Mouse (Mus musculus) midbrain, embryonic 10.5 days (tissue): Measurements from ENCODE around the gene B4galt4. TPM values are rescaled to one million over a fixed set of nuclear protein-coding genes. Genes with fewer than 3 reads are reported as not detected.

Source experiments
- DNase-seq: peaks from one replicate; pipeline ENCODE4 v3.0.0-alpha.2; 2017; ENCODE audit warnings: low spot score
- H3K27ac ChIP-seq: fragments of 300-500 bp; sonication (generic); replicated peaks from 2 replicates; pipeline ENCODE4 v1.5.1; 2016; ENCODE audit warnings: mild to moderate bottlenecking
- H3K27me3 ChIP-seq: fragments of 300-500 bp; sonication (generic); 2 replicates; pipeline ENCODE4 v1.6.1; 2016; ENCODE audit warnings: low read depth, mild to moderate bottlenecking; ENCODE audit not compliant: poor library complexity, severe bottlenecking
- H3K36me3 ChIP-seq: fragments of 300-500 bp; sonication (generic); 2 replicates; pipeline ENCODE4 v1.6.1; 2016; ENCODE audit warnings: mild to moderate bottlenecking, moderate library complexity
- H3K4me1 ChIP-seq: fragments of 300-500 bp; sonication (generic); 2 replicates; pipeline ENCODE4 v1.6.1; 2016
- H3K4me3 ChIP-seq: fragments of 300-500 bp; sonication (generic); 2 replicates; pipeline ENCODE4 v1.5.1; 2016; ENCODE audit warnings: mild to moderate bottlenecking, moderate library complexity
- H3K9me3 ChIP-seq: fragments of 300-500 bp; sonication (generic); replicated peaks from 2 replicates; pipeline ENCODE4 v1.6.1; 2016; ENCODE audit warnings: mild to moderate bottlenecking
- WGBS: fragments of 180-500 bp; shearing (Covaris S2); methylation state at CpG from one replicate; pipeline ENCODE4 v1.1.7; 2016; 5-methylcytosine and 5-hydroxymethylcytosine counted together
- polyA plus RNA-seq: library from polyadenylated mRNA; unstranded; fragments of >200 nt; fragmentation: Nextera tagmentation; extraction: Ambion mirVana; gene quantifications from 2 replicates; pipeline ENCODE4 v1.2.1, GENCODE M21; 2016

The B4galt4 gene
- polyA plus RNA-seq, 1 experiment from 2014 or later, result 20.8 TPM

GRCm38 (mm10) chr16:38761972-38762371 is 19.9 kb downstream of the B4galt4 start:
- 90% methylated on average over 5 of the region's 5 CpGs for WGBS
- Histone ChIP-seq H3K4me3 (no peak overlapping the region), H3K27ac (no peak overlapping the region), H3K36me3 (peaks cover 10% of the 10 kb centered on the region), H3K27me3 (no peaks in the 10 kb centered on the region), H3K9me3 (no peaks in the 10 kb centered on the region), H3K4me1 (no peaks in the 10 kb centered on the region)
- no peak for DNase-seq

GRCm38 (mm10) chr16:38762401-38762800 is 20.3 kb downstream of the B4galt4 start:
- no peak for DNase-seq
- WGBS, result 88% methylated on average over 8 of the region's 8 CpGs
- peaks cover 10% of the 10 kb centered on the region for H3K36me3 ChIP-seq

GRCm38 (mm10) chr16:38763508-38763907 is 21.4 kb downstream of the B4galt4 start:
- Histone ChIP-seq H3K9me3 (no peaks in the 10 kb centered on the region), H3K36me3 (peaks cover 8% of the 10 kb centered on the region), H3K4me3 (no peak overlapping the region), H3K27me3 (no peaks in the 10 kb centered on the region), H3K27ac (no peak overlapping the region), H3K4me1 (no peaks in the 10 kb centered on the region)
- no peak for DNase-seq
- 90% methylated on average over 4 of the region's 4 CpGs for WGBS

More at GRCm38 (mm10) chr16:38762401-38762800, 20.3 kb downstream of the B4galt4 start:
- Histone ChIP-seq H3K4me3 (no peak overlapping the region), H3K4me1 (no peaks in the 10 kb centered on the region), H3K27ac (no peak overlapping the region), H3K27me3 (no peaks in the 10 kb centered on the region), H3K9me3 (no peaks in the 10 kb centered on the region)

GRCm38 (mm10) chr16:38766671-38767070 is 24.6 kb downstream of the B4galt4 start:
- no peaks in the 10 kb centered on the region for H3K4me1 ChIP-seq
- 73% methylated on average over 3 of the region's 3 CpGs for WGBS
- peaks cover 15% of the 10 kb centered on the region for H3K36me3 ChIP-seq
- no peaks in the 10 kb centered on the region for H3K27me3 ChIP-seq
- no peak overlapping the region for H3K4me3 ChIP-seq
- H3K9me3 ChIP-seq, result no peaks in the 10 kb centered on the region
- H3K27ac ChIP-seq, result no peak overlapping the region
- DNase-seq, result no peak

GRCm38 (mm10) chr16:38767761-38768160 is 25.7 kb downstream of the B4galt4 start:
- H3K36me3 ChIP-seq, result peaks cover 15% of the 10 kb centered on the region
- no peak overlapping the region for H3K27ac ChIP-seq
- WGBS, result 93% methylated on average over 8 of the region's 8 CpGs
- H3K27me3 ChIP-seq, result no peaks in the 10 kb centered on the region
- H3K9me3 ChIP-seq, result no peaks in the 10 kb centered on the region
- H3K4me3 ChIP-seq, result no peak overlapping the region
- H3K4me1 ChIP-seq, result no peaks in the 10 kb centered on the region
- DNase-seq, result no peak

GRCm38 (mm10) chr16:38768386-38768785 is 26.3 kb downstream of the B4galt4 start:
- no peak overlapping the region for H3K4me3 ChIP-seq
- no peaks in the 10 kb centered on the region for H3K4me1 ChIP-seq
- 96% methylated on average over 8 of the region's 8 CpGs for WGBS
- no peak overlapping the region for H3K27ac ChIP-seq
- H3K9me3 ChIP-seq, result no peaks in the 10 kb centered on the region
- no peaks in the 10 kb centered on the region for H3K27me3 ChIP-seq
- peaks cover 15% of the 10 kb centered on the region for H3K36me3 ChIP-seq
- DNase-seq, result no peak

GRCm38 (mm10) chr16:38769529-38769928 is 27.5 kb downstream of the B4galt4 start:
- Histone ChIP-seq H3K36me3 (peaks cover 15% of the 10 kb centered on the region), H3K4me3 (no peak overlapping the region), H3K27ac (no peak overlapping the region), H3K9me3 (no peaks in the 10 kb centered on the region), H3K27me3 (no peaks in the 10 kb centered on the region), H3K4me1 (no peaks in the 10 kb centered on the region)
- WGBS, result 87% methylated on average over 9 of the region's 9 CpGs
- no peak for DNase-seq

- Histone ChIP-seq H3K36me3 (peaks cover 15% of the 10 kb centered on the region), H3K9me3 (no peaks in the 10 kb centered on the region), H3K4me3 (no peak overlapping the region), H3K27me3 (no peaks in the 10 kb centered on the region), H3K4me1 (no peaks in the 10 kb centered on the region), H3K27ac (no peak overlapping the region)
- 89% methylated on average over 6 of the region's 6 CpGs for WGBS
- DNase-seq, result no peak
Observed at GRCm38 (mm10) chr16:38771145-38771544, 29.1 kb downstream of the B4galt4 start.

- 87% methylated on average over 12 of the region's 12 CpGs for WGBS
- Histone ChIP-seq H3K36me3 (peaks cover 10% of the 10 kb centered on the region), H3K27ac (no peak overlapping the region), H3K9me3 (no peaks in the 10 kb centered on the region), H3K4me1 (no peaks in the 10 kb centered on the region), H3K4me3 (no peak overlapping the region), H3K27me3 (no peaks in the 10 kb centered on the region)
- DNase-seq, result no peak
Observed at GRCm38 (mm10) chr16:38772906-38773496, 30.9 kb downstream of the B4galt4 start.

- H3K36me3 ChIP-seq, result no peaks in the 10 kb centered on the region
- H3K27ac ChIP-seq, result no peak overlapping the region
- no peaks in the 10 kb centered on the region for H3K27me3 ChIP-seq
- no peak for DNase-seq
- no peak overlapping the region for H3K4me3 ChIP-seq
- 85% methylated on average over 7 of the region's 7 CpGs for WGBS
- H3K4me1 ChIP-seq, result 0 out of 2 replicates have a peak, but pooled peaks cover 2% of the 10 kb centered on the region
- H3K9me3 ChIP-seq, result no peaks in the 10 kb centered on the region
Observed at GRCm38 (mm10) chr16:38774964-38775746, 33.1 kb downstream of the B4galt4 start.

- Histone ChIP-seq H3K4me3 (no peak overlapping the region), H3K36me3 (no peaks in the 10 kb centered on the region), H3K27me3 (no peaks in the 10 kb centered on the region), H3K27ac (no peak overlapping the region), H3K4me1 (0 out of 2 replicates have a peak, but pooled peaks cover 2% of the 10 kb centered on the region), H3K9me3 (no peaks in the 10 kb centered on the region)
- DNase-seq, result no peak
- 51% methylated on average over 6 of the region's 6 CpGs for WGBS
Observed at GRCm38 (mm10) chr16:38776342-38776741, 34.3 kb downstream of the B4galt4 start.

- no peaks in the 10 kb centered on the region for H3K27me3 ChIP-seq
- no peaks in the 10 kb centered on the region for H3K36me3 ChIP-seq
- no peak for DNase-seq
- H3K9me3 ChIP-seq, result no peaks in the 10 kb centered on the region
- 91% methylated on average over 7 of the region's 7 CpGs for WGBS
- no peak overlapping the region for H3K27ac ChIP-seq
- peaks cover 11% of the 10 kb centered on the region for H3K4me1 ChIP-seq
- H3K4me3 ChIP-seq, result no peak overlapping the region
Observed at GRCm38 (mm10) chr16:38780960-38781572, 39.0 kb downstream of the B4galt4 start.

GRCm38 (mm10) chr16:38781946-38782345 is 39.9 kb downstream of the B4galt4 start:
- DNase-seq, result no peak
- Histone ChIP-seq H3K9me3 (no peaks in the 10 kb centered on the region), H3K36me3 (no peaks in the 10 kb centered on the region), H3K4me1 (peaks cover 11% of the 10 kb centered on the region), H3K27ac (no peak overlapping the region), H3K27me3 (no peaks in the 10 kb centered on the region), H3K4me3 (no peak overlapping the region)
- WGBS, result 76% methylated on average over 2 of the region's 2 CpGs
